Mouse (Mus musculus) G1E (cell line): Measurements from ENCODE around the gene Hhipl2. TPM values are rescaled to one million over a fixed set of nuclear protein-coding genes. Genes with fewer than 3 reads are reported as not detected.

Source experiments
- ATAC-seq: 2 replicates; pipeline ENCODE4 v1.8.0; 2016; ENCODE audit warnings: mild to moderate bottlenecking; ENCODE audit not compliant: insufficient number of reproducible peaks, poor library complexity, low FRiP score, severe bottlenecking; ENCODE audit errors: extremely low read depth
- DNase-seq: peaks from one replicate; pipeline ENCODE4 v3.0.0; 2012; ENCODE audit warnings: low spot score
- H3K27me3 ChIP-seq: 2 replicates; pipeline ENCODE4 v1.6.1; 2012; ENCODE audit warnings: mild to moderate bottlenecking, low read length, inconsistent platforms; ENCODE audit not compliant: insufficient read depth
- H3K36me3 ChIP-seq: replicated peaks from 2 replicates; pipeline ENCODE3; 2012; ENCODE audit warnings: mild to moderate bottlenecking, inconsistent platforms
- H3K4me1 ChIP-seq: 2 replicates; pipeline ENCODE4 v1.6.1; 2012; ENCODE audit warnings: low read depth, low read length, inconsistent platforms, mixed read lengths; ENCODE audit not compliant: insufficient read depth
- H3K4me3 ChIP-seq: 2 replicates; pipeline ENCODE4 v1.5.1; 2012; ENCODE audit warnings: low read depth, mild to moderate bottlenecking, inconsistent platforms, low read length, moderate library complexity, mixed read lengths
- H3K9me3 ChIP-seq: replicated peaks from 2 replicates; pipeline ENCODE4 v1.6.1; 2012; ENCODE audit warnings: inconsistent platforms
- CTCF ChIP-seq: IDR thresholded peaks from 2 replicates; pipeline ENCODE4 v1.5.1; 2012; ENCODE audit warnings: low read depth, low read length, inconsistent platforms, mixed read lengths
- GATA1 ChIP-seq: IDR thresholded peaks from 2 replicates; pipeline ENCODE4 v1.6.1; 2012; ENCODE audit warnings: borderline replicate concordance, low read length, inconsistent platforms, mixed read lengths
- GATA2 ChIP-seq: IDR thresholded peaks from 2 replicates; pipeline ENCODE4 v1.6.1; 2012; ENCODE audit warnings: low read depth, low read length, inconsistent platforms, borderline replicate concordance
- POLR2AphosphoS5 ChIP-seq: IDR thresholded peaks from 2 replicates; pipeline ENCODE4 v1.6.1; 2012; ENCODE audit warnings: low read depth, low read length, inconsistent platforms; ENCODE audit not compliant: insufficient replicate concordance
- TAL1 ChIP-seq: conservative IDR thresholded peaks from 2 replicates; pipeline ENCODE4 v1.6.1; 2012; ENCODE audit warnings: low read depth, low read length, inconsistent platforms, mixed read lengths
- polyA plus RNA-seq: library from polyadenylated mRNA; stranded (reverse); fragments of >175 nt; gene quantifications from 2 replicates; pipeline ENCODE4 v1.2.3, GENCODE M21; 2012
- total RNA-seq, 2 experiments: library from RNA; stranded (forward) in 1 of 2; stranded (reverse) in 1 of 2; fragments of 200-1000 nt in 1 of 2; fragments of >200 nt in 1 of 2; fragmentation: Nextera tagmentation in 1 of 2; gene quantifications; 2 replicates each; pipeline ENCODE4 v1.2.3; 2014 to 2017

Gene Hhipl2
- total and polyA plus RNA-seq, 3 experiments = 0.02 to 0.05 TPM; not detected in 1

DNA sequence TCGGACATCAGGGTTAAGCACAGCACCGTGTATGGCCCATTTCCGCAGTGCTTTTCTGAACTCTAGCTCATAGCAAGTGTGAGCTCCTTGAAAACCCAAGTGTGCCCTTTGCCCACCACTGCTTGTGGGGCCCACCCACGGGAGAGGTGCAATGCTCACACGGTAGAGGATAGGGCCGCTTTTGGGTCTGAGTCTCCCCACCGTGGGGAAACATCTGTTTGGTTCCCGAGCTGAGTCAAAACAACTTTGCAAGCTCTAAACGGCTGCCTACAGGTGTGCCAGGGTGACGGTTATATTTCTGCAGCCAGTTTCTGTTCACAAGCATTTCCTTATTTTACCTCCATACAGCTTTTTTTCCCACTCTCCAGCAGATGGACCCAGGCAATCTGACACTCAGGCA, 2.3 kb downstream of the Hhipl2 start:
- TF ChIP-seq POLR2AphosphoS5 = no peak
- TF ChIP-seq GATA1 = no peak
- no peak for TF ChIP-seq GATA2
- TF ChIP-seq CTCF = no peak
- TF ChIP-seq TAL1 = no peak
- no peaks in the 10 kb centered on the region for H3K36me3 ChIP-seq
- DNase-seq (no peak), ATAC-seq (no peak)
- peaks cover 11% of the 10 kb centered on the region for H3K9me3 ChIP-seq
- H3K4me3 ChIP-seq = no peak overlapping the region
- H3K4me1 ChIP-seq = no peaks in the 10 kb centered on the region
- peaks cover 7% of the 10 kb centered on the region; the same call in 1 of the 2 replicates for H3K27me3 ChIP-seq

DNA sequence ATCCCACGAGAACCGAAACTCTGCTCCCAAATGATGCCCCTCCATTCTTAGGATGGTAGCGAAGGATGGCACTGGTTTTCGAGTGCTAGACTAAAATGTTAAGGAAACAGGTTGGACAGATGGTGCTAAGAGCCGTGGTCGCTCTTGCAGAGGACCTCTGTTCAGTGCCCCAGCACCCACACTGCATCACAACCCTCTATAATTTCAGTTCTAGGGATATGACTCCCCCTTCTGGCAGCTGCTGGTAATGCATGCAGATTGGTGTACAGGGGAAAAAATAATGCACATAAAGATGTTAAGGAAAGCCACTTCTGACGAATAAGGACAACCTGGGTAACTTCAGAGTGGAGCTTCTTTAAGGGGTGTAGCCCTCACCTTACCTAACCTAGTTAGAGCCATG, 6.1 kb downstream of the Hhipl2 start:
- TF ChIP-seq POLR2AphosphoS5 (no peak), GATA2 (no peak), TAL1 (no peak), GATA1 (no peak), CTCF (no peak)
- Histone ChIP-seq H3K36me3 (no peaks in the 10 kb centered on the region), H3K4me3 (no peak overlapping the region), H3K4me1 (no peaks in the 10 kb centered on the region), H3K9me3 (peaks cover 11% of the 10 kb centered on the region), H3K27me3 (peaks cover 4% of the 10 kb centered on the region; the same call in 1 of the 2 replicates)
- ATAC-seq = no peak
- no peak for DNase-seq

DNA sequence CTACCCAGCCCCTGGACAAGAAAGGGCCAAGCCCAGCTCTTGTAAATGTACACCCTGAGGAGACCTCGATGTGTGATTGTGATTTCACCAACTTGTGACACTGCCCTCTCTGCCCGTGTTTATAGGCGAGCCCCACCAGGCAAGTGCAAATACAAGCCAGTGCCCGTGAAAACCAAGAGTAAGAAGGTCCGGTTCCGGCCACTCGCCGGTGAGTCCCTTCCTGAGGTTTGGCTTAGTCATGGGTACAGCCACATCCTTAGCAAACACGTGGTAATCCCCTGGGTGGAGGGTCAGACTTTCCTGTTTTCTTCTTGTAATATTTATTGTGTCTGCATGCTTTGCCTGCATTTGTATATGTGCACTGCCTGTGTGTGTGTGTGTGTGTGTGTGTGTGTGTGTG, 16.9 kb downstream of the Hhipl2 start:
- H3K9me3 ChIP-seq = no peaks in the 10 kb centered on the region
- ATAC-seq (no peak), DNase-seq (no peak)
- H3K27me3 ChIP-seq = no peaks in the 10 kb centered on the region; the same call in 1 of the 2 replicates
- peaks cover 3% of the 10 kb centered on the region for H3K4me1 ChIP-seq
- TF ChIP-seq CTCF = no peak
- TF ChIP-seq GATA1 = no peak
- no peaks in the 10 kb centered on the region for H3K36me3 ChIP-seq
- no peak overlapping the region for H3K4me3 ChIP-seq

DNA sequence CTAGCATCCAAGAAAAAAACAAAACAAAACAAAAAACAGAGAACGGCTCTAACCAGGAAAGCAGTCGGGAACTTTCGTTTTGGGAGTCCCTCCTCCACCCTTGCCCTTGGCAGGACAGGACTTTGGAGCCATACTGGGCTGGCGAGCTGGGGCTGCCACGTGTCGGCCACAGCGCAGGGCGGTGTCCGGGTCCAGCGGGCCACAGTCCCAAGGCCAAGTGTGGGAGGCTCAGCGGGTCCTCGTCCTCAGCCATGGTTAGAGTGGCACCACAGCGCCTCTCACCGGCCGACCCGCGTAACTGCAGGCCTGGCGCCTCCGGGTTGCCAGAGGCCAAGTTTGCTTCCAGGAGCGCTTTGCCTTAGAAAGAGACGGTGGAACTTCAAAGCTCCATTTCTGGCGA, 21.0 kb downstream of the Hhipl2 start:
- Histone ChIP-seq H3K9me3 (peaks cover 3% of the 10 kb centered on the region; the same call in 1 of the 2 replicates), H3K36me3 (no peaks in the 10 kb centered on the region), H3K27me3 (no peaks in the 10 kb centered on the region), H3K4me1 (peaks cover 3% of the 10 kb centered on the region), H3K4me3 (peak overlapping the region; percentile 51; the same call in 1 of the 2 replicates)
- DNase-seq (no peak), ATAC-seq (no peak)
- TF ChIP-seq TAL1 (no peak), POLR2AphosphoS5 (no peak), GATA1 (no peak), CTCF (no peak), GATA2 (no peak)

DNA sequence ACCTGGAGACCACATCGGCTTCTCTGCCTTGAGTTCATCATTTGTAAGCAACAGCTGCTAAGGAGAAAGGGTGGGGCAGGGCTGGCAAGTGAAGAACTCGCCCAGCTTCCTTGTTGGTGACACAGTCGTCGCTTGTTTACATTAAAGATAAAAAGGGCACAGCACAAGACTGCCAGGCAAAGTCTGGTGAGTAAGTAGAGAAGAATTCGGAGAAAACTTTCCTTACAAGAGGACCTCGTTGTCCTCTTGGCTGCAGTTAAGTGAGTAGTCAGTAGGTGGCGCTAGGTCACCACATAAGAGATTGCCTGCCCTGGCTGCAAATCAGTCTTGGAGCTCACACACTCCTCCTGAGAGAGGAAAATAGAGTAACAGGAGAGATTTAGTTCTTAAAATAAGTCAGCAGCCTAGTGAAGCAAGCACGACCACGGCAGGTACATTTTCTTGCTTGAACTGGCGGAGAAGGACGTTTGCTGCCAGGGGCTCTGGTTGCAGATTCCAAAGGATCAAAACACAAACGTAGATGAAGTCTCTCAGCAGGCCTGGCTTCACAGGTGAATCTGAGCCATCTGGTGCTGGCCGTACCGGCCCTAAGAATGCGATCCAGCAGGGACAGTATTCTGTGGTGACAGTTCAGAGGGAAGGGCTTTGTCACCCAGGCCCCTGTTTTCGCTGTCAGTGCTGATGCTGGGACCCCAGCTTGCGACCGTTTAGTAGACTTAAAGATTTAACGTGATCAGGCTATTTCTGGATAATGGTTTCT, 24.2 kb downstream of the Hhipl2 start:
- Histone ChIP-seq H3K36me3 (no peaks in the 10 kb centered on the region), H3K4me3 (no peak overlapping the region), H3K4me1 (peaks cover 3% of the 10 kb centered on the region), H3K27me3 (no peaks in the 10 kb centered on the region), H3K9me3 (peaks cover 7% of the 10 kb centered on the region)
- TF ChIP-seq POLR2AphosphoS5 (no peak), GATA2 (no peak), GATA1 (no peak), TAL1 (no peak), CTCF (peak; percentile 75)
- peak; percentile 38; the same call in 1 of the 2 replicates for ATAC-seq
- DNase-seq = peak; percentile 34

DNA sequence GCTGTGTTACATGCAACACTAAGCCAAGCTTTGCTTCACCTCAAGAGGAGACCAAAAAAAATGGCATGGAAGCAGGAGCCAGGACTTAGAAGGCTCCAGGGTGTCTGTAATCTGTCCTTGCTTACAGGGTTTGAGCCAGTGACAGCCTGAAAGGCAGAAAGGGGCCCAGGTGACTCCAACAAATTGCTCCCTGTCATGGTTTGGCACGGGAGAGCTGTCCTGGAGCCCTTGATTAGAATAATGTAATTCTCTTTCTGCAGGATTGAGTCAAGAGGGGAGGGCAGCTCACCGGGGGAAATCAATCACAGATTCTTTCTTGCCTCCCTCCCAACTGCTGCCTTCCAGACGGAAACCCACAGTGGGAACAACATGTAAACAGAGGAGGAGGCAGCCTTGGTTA, 35.1 kb downstream of the Hhipl2 start:
- no peak for DNase-seq
- no peak overlapping the region for H3K4me3 ChIP-seq
- H3K9me3 ChIP-seq = peaks cover 5% of the 10 kb centered on the region
- no peaks in the 10 kb centered on the region for H3K36me3 ChIP-seq
- H3K4me1 ChIP-seq = no peaks in the 10 kb centered on the region
- H3K27me3 ChIP-seq = no peaks in the 10 kb centered on the region
- TF ChIP-seq GATA1 (no peak), CTCF (no peak), TAL1 (no peak), POLR2AphosphoS5 (no peak)
- no peak for ATAC-seq

Other genes with a start within 250 kb of the Hhipl2 start
- 5.0 and 11.0 TPM in 2 replicates for gene Disp1, start 196.7 kb upstream of the Hhipl2 start, total RNA-seq (2014; fragmentation: Nextera tagmentation)
- 3.0 and 3.8 TPM in 2 replicates for gene Disp1, start 196.7 kb upstream of the Hhipl2 start, total RNA-seq (2017)
- 8.2 and 10.5 TPM in 2 replicates for gene Disp1, start 196.7 kb upstream of the Hhipl2 start, polyA plus RNA-seq
- gene Aida, start 121.6 kb upstream of the Hhipl2 start, total RNA-seq (2014; fragmentation: Nextera tagmentation) = 29.0 and 53.4 TPM in 2 replicates
- gene Aida, start 121.6 kb upstream of the Hhipl2 start, total RNA-seq (2017) = 42.8 and 48.2 TPM in 2 replicates
- gene Aida, start 121.6 kb upstream of the Hhipl2 start, polyA plus RNA-seq = 14.3 and 16.9 TPM in 2 replicates
- 57.6 and 81.9 TPM in 2 replicates for gene Brox, start 120.9 kb upstream of the Hhipl2 start, total RNA-seq (2014; fragmentation: Nextera tagmentation)
- gene Brox, start 120.9 kb upstream of the Hhipl2 start, total RNA-seq (2017) = 85.8 and 85.9 TPM in 2 replicates
- gene Brox, start 120.9 kb upstream of the Hhipl2 start, polyA plus RNA-seq = 2.0 and 5.4 TPM in 2 replicates
- 66.7 and 88.9 TPM in 2 replicates for gene Mia3, start 48.7 kb upstream of the Hhipl2 start, total RNA-seq (2014; fragmentation: Nextera tagmentation)
- 60.9 and 72.6 TPM in 2 replicates for gene Mia3, start 48.7 kb upstream of the Hhipl2 start, total RNA-seq (2017)
- 21.0 and 23.5 TPM in 2 replicates for gene Mia3, start 48.7 kb upstream of the Hhipl2 start, polyA plus RNA-seq
- gene Taf1a, start 29.2 kb upstream of the Hhipl2 start, total RNA-seq (2014; fragmentation: Nextera tagmentation) = 10.7 and 13.5 TPM in 2 replicates
- gene Taf1a, start 29.2 kb upstream of the Hhipl2 start, total RNA-seq (2017) = 15.1 and 16.4 TPM in 2 replicates
- 1.2 and 1.4 TPM in 2 replicates for gene Taf1a, start 29.2 kb upstream of the Hhipl2 start, polyA plus RNA-seq